Mouse (Mus musculus) hindbrain, postnatal 0 days (tissue): ENCODE measurements at regions not wholly inside any gene's neighbourhood (a gene's known extent, or its start where the extent isn't known, plus 50 kb on each side); places are given as distances from the start of the nearest gene placed in this dataset.

Experiments used
- ATAC-seq: fragments of 200-750 bp; cut with Nextera tagmentation; 2 replicates; pipeline ENCODE4 v1.8.0; 2017; ENCODE audit warnings: mild to moderate bottlenecking, moderate TSS enrichment, moderate library complexity
- DNase-seq: peaks from one replicate; pipeline ENCODE4 v3.0.0-alpha.2; 2015; ENCODE audit warnings: low spot score
- H3K27ac ChIP-seq: fragments of 300-500 bp; sonication (generic); 2 replicates; pipeline ENCODE4 v1.5.1; 2014; ENCODE audit warnings: mild to moderate bottlenecking
- H3K27me3 ChIP-seq: fragments of 300-500 bp; sonication (generic); 2 replicates; pipeline ENCODE4 v1.6.1; 2014; ENCODE audit warnings: low read length, mixed read lengths; ENCODE audit not compliant: insufficient read depth
- H3K36me3 ChIP-seq: fragments of 300-500 bp; sonication (generic); 2 replicates; pipeline ENCODE4 v1.6.1; 2014; ENCODE audit warnings: low read length, mixed read lengths; ENCODE audit not compliant: insufficient read depth
- H3K4me1 ChIP-seq: fragments of 300-500 bp; sonication (generic); 2 replicates; pipeline ENCODE4 v1.6.1; 2014; ENCODE audit warnings: antibody characterized with exemption, low read length, mixed read lengths; ENCODE audit not compliant: insufficient read depth
- H3K4me2 ChIP-seq: fragments of 300-500 bp; sonication (generic); 2 replicates; pipeline ENCODE4 v1.6.1; 2014; ENCODE audit warnings: low read depth, mild to moderate bottlenecking, low read length, moderate library complexity, mixed read lengths
- H3K4me3 ChIP-seq: fragments of 300-500 bp; sonication (generic); 2 replicates; pipeline ENCODE4 v1.5.1; 2014; ENCODE audit warnings: low read length
- H3K9ac ChIP-seq: fragments of 300-500 bp; sonication (generic); replicated peaks from 2 replicates; pipeline ENCODE4 v1.6.1; 2014; ENCODE audit warnings: mild to moderate bottlenecking, low read length, moderate library complexity, mixed read lengths
- H3K9me3 ChIP-seq: fragments of 300-500 bp; sonication (generic); 2 replicates; pipeline ENCODE4 v1.6.1; 2016; ENCODE audit warnings: low read length, mixed read lengths
- CTCF ChIP-seq: IDR thresholded peaks from 2 replicates; pipeline ENCODE4 v1.5.1; 2016; ENCODE audit warnings: antibody characterized with exemption, control low read depth, low read depth
- WGBS: fragments of 180-500 bp; shearing (Covaris S2); extraction: QIAGEN DNeasy Blood & Tissue Kit; methylation state at CpG from one replicate; pipeline ENCODE4 v1.1.7; 2014; 5-methylcytosine and 5-hydroxymethylcytosine counted together

DNA sequence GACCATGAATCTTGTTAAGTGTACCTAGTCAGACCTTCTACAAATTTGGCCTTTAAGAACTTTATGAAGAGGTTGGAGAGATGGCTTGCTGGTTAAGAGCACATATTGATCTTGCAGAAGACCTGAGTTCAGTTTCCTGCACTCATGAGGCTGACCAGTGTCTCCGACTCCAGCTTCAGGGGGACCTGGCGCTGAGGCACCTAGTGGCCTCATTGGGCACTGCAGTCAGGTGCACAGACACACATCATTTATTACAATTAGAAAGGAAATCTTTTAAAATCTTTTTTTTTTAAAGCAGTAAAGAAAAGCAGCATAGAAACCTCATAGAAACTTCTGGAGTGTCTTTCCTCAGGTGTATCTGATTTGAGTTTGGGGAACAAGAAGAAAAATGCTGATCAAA lies 123.9 kb upstream of the Cops8 start:
- H3K4me2 ChIP-seq, result no peak overlapping the region
- no peak for ATAC-seq
- WGBS, result 86% methylated on average over 2 of the region's 2 CpGs

GRCm38 (mm10) chr1:90481247-90481646 lies 121.5 kb upstream of the Cops8 start:
- Histone ChIP-seq H3K4me2 (no peak overlapping the region), H3K4me1 (0 out of 2 replicates have a peak, but pooled peaks cover 4% of the 10 kb centered on the region), H3K9me3 (no peaks in the 10 kb centered on the region), H3K27me3 (no peaks in the 10 kb centered on the region), H3K4me3 (no peak overlapping the region), H3K27ac (no peak overlapping the region), H3K9ac (no peak overlapping the region), H3K36me3 (no peaks in the 10 kb centered on the region)
- no peak for ATAC-seq
- 92% methylated on average over 5 of the region's 5 CpGs for WGBS
- DNase-seq, result no peak
- no peak for TF ChIP-seq CTCF

More for the DNA sequence above, 123.9 kb upstream of the Cops8 start:
- Histone ChIP-seq H3K4me3 (no peak overlapping the region), H3K36me3 (no peaks in the 10 kb centered on the region), H3K27ac (no peak overlapping the region), H3K9me3 (no peaks in the 10 kb centered on the region), H3K4me1 (0 out of 2 replicates have a peak, but pooled peaks cover 4% of the 10 kb centered on the region), H3K27me3 (no peaks in the 10 kb centered on the region), H3K9ac (no peak overlapping the region)
- TF ChIP-seq CTCF, result peak; percentile 40
- no peak for DNase-seq

GRCm38 (mm10) chr1:90481708-90482107 lies 121.1 kb upstream of the Cops8 start:
- no peak overlapping the region for H3K9ac ChIP-seq
- no peaks in the 10 kb centered on the region for H3K9me3 ChIP-seq
- 71% methylated on average over 5 of the region's 5 CpGs for WGBS
- 0 out of 2 replicates have a peak, but pooled peaks cover 4% of the 10 kb centered on the region for H3K4me1 ChIP-seq
- no peaks in the 10 kb centered on the region for H3K36me3 ChIP-seq
- no peak overlapping the region for H3K4me2 ChIP-seq
- ATAC-seq (no peak), DNase-seq (no peak)
- H3K27me3 ChIP-seq, result no peaks in the 10 kb centered on the region
- no peak overlapping the region for H3K27ac ChIP-seq
- no peak overlapping the region for H3K4me3 ChIP-seq
- no peak for TF ChIP-seq CTCF

- WGBS, result 34% methylated on average over 11 of the region's 11 CpGs
These were observed 116.4 kb upstream of the Cops8 start for GRCm38 (mm10) chr1:90486349-90486839.

DNA sequence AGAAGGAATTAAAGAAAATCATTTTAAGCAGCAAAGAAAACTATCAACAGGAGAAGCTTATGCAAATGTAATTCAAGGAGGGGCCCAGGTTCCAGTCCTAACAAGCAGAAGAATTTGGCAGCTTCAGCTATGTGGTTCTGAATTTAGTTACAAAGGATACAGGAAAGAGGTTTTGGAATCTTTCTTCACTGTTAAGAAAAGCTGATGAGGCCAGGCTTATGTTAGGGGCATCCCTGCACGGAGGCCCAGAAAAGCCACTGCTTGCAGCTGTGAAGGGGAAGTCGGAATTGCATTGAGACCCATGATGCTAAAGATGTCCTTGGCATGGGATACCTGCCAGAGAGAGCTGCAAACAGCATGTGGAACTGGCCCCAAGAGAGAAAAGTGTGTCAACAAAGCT lies 114.9 kb upstream of the Cops8 start:
- 59% methylated on average over 2 of the region's 2 CpGs for WGBS
- H3K4me2 ChIP-seq, result no peak overlapping the region
- H3K4me3 ChIP-seq, result no peak overlapping the region
- H3K27me3 ChIP-seq, result no peaks in the 10 kb centered on the region
- no peaks in the 10 kb centered on the region for H3K36me3 ChIP-seq
- DNase-seq (no peak), ATAC-seq (no peak)
- no peak overlapping the region for H3K27ac ChIP-seq
- no peak overlapping the region for H3K9ac ChIP-seq
- no peaks in the 10 kb centered on the region for H3K4me1 ChIP-seq
- TF ChIP-seq CTCF, result no peak
- H3K9me3 ChIP-seq, result no peaks in the 10 kb centered on the region

More at GRCm38 (mm10) chr1:90486349-90486839, 116.4 kb upstream of the Cops8 start:
- no peak overlapping the region for H3K4me2 ChIP-seq
- peak; percentile 78 for ATAC-seq
- H3K27ac ChIP-seq, result no peak overlapping the region
- DNase-seq, result peak; percentile 58
- no peaks in the 10 kb centered on the region for H3K36me3 ChIP-seq
- no peaks in the 10 kb centered on the region for H3K9me3 ChIP-seq
- no peaks in the 10 kb centered on the region for H3K27me3 ChIP-seq
- no peak for TF ChIP-seq CTCF
- H3K9ac ChIP-seq, result no peak overlapping the region
- no peaks in the 10 kb centered on the region for H3K4me1 ChIP-seq
- H3K4me3 ChIP-seq, result no peak overlapping the region

DNA sequence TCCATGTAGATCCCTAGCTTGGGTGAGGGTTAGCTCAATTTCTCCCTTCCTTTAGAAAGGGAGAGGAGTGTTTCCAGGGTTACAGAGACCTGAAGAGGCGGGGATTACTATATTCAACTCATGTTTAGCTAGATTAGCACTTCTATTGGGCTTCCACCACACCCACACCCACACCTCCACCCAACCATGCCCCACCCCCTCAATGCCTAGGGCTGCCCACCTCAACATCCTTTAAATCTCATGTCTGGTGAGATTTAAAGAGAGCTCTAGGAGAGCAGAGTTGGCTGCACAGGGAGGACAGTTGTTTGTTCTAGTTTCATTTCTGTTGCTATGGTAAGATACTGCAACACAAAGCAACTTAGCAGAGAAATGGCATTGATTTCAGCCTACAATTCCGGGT lies 113.8 kb upstream of the Cops8 start:
- H3K4me3 ChIP-seq, result no peak overlapping the region
- H3K27me3 ChIP-seq, result no peaks in the 10 kb centered on the region
- no peak for TF ChIP-seq CTCF
- H3K4me1 ChIP-seq, result no peaks in the 10 kb centered on the region
- no peak overlapping the region for H3K9ac ChIP-seq
- no peak overlapping the region for H3K27ac ChIP-seq
- H3K9me3 ChIP-seq, result no peaks in the 10 kb centered on the region
- no peak for ATAC-seq
- DNase-seq, result no peak
- no peaks in the 10 kb centered on the region for H3K36me3 ChIP-seq
- WGBS, result 77% methylated on average over 2 of the region's 2 CpGs
- H3K4me2 ChIP-seq, result no peak overlapping the region

- no peak overlapping the region for H3K9ac ChIP-seq
- no peak overlapping the region for H3K27ac ChIP-seq
- no peaks in the 10 kb centered on the region for H3K27me3 ChIP-seq
- no peaks in the 10 kb centered on the region for H3K4me1 ChIP-seq
- no peak overlapping the region for H3K4me2 ChIP-seq
- ATAC-seq, result no peak
- H3K9me3 ChIP-seq, result no peaks in the 10 kb centered on the region
- H3K4me3 ChIP-seq, result no peak overlapping the region
- no peak for TF ChIP-seq CTCF
- no peaks in the 10 kb centered on the region for H3K36me3 ChIP-seq
- no peak for DNase-seq
- 89% methylated on average over 10 of the region's 10 CpGs for WGBS
These were observed 112.4 kb upstream of the Cops8 start for GRCm38 (mm10) chr1:90490335-90490734.
